Mouse (Mus musculus): ENCODE measurements at regions not wholly inside any gene's neighbourhood (a gene's known extent, or its start where the extent isn't known, plus 50 kb on each side); places are given as distances from the start of the nearest gene placed in this dataset.
A peak's percentile ranks its signal among the peaks of the same experiment; 100 is the strongest.

GRCm38 (mm10) chr17:31788316-31788715 is 67.3 kb downstream of the Sik1 start:
- Histone ChIP-seq H3K27me3 (ENCODE audit: control insufficient read depth, insufficient read depth, low read length) (no peaks in the 10 kb centered on the region), H3K4me1 (ENCODE audit: control insufficient read depth, insufficient read depth, low read length) (peaks cover 23% of the 10 kb centered on the region), H3K9ac (ENCODE audit: low read length) (no peak overlapping the region), H3K4me2 (ENCODE audit: low read depth) (no peak overlapping the region), H3K36me3 (ENCODE audit: control insufficient read depth, insufficient read depth, low read length) (no peaks in the 10 kb centered on the region), H3K27ac (ENCODE audit: low read depth, low read length) (no peak overlapping the region), H3K9me3 (ENCODE audit: control insufficient read depth, low read length) (no peaks in the 10 kb centered on the region), H3K4me3 (ENCODE audit: low read depth, low read length) (no peak overlapping the region)
- ATAC-seq (ENCODE audit: insufficient read depth, low FRiP score, low TSS enrichment): no peak
- DNase-seq (ENCODE audit: low spot score): no peak
- 91% methylated on average over 3 of the region's 3 CpGs for WGBS

GRCm38 (mm10) chr17:31789068-31789583 is 66.5 kb downstream of the Sik1 start:
- no peak overlapping the region for H3K27ac ChIP-seq (ENCODE audit: low read depth, low read length)
- H3K4me1 ChIP-seq (ENCODE audit: control insufficient read depth, insufficient read depth, low read length): peaks cover 23% of the 10 kb centered on the region

GRCm38 (mm10) chr17:31789906-31790279 is 65.7 kb downstream of the Sik1 start:
- no peaks in the 10 kb centered on the region for H3K27me3 ChIP-seq (ENCODE audit: control insufficient read depth, insufficient read depth, low read length)
- H3K9ac ChIP-seq (ENCODE audit: low read length): peak overlapping the region; percentile 5
- peaks cover 23% of the 10 kb centered on the region for H3K4me1 ChIP-seq (ENCODE audit: control insufficient read depth, insufficient read depth, low read length)
- no peaks in the 10 kb centered on the region for H3K9me3 ChIP-seq (ENCODE audit: control insufficient read depth, low read length)
- WGBS: 3% methylated on average over 5 of the region's 5 CpGs
- H3K4me2 ChIP-seq (ENCODE audit: low read depth): peak overlapping the region; percentile 25; the same call in 1 of the 2 replicates
- no peak overlapping the region for H3K4me3 ChIP-seq (ENCODE audit: low read depth, low read length)
- H3K36me3 ChIP-seq (ENCODE audit: control insufficient read depth, insufficient read depth, low read length): no peaks in the 10 kb centered on the region
- DNase-seq (ENCODE audit: low spot score): peak; percentile 66
- ATAC-seq (ENCODE audit: insufficient read depth, low FRiP score, low TSS enrichment): no peak
- H3K27ac ChIP-seq (ENCODE audit: low read depth, low read length): peak overlapping the region; percentile 61

More at GRCm38 (mm10) chr17:31789068-31789583, 66.5 kb downstream of the Sik1 start:
- ATAC-seq (ENCODE audit: insufficient read depth, low FRiP score, low TSS enrichment) (no peak), DNase-seq (ENCODE audit: low spot score) (no peak)
- 77% methylated on average over 9 of the region's 9 CpGs for WGBS
- Histone ChIP-seq H3K4me2 (ENCODE audit: low read depth) (no peak overlapping the region), H3K9ac (ENCODE audit: low read length) (no peak overlapping the region), H3K9me3 (ENCODE audit: control insufficient read depth, low read length) (no peaks in the 10 kb centered on the region), H3K27me3 (ENCODE audit: control insufficient read depth, insufficient read depth, low read length) (no peaks in the 10 kb centered on the region), H3K36me3 (ENCODE audit: control insufficient read depth, insufficient read depth, low read length) (no peaks in the 10 kb centered on the region), H3K4me3 (ENCODE audit: low read depth, low read length) (no peak overlapping the region)

GRCm38 (mm10) chr17:31790280-31791063 is 65.1 kb downstream of the Sik1 start:
- WGBS: 10% methylated on average over 22 of the region's 22 CpGs
- H3K4me3 ChIP-seq (ENCODE audit: low read depth, low read length): no peak overlapping the region
- H3K27ac ChIP-seq (ENCODE audit: low read depth, low read length): peak overlapping the region; percentile 61
- H3K36me3 ChIP-seq (ENCODE audit: control insufficient read depth, insufficient read depth, low read length): no peaks in the 10 kb centered on the region
- H3K27me3 ChIP-seq (ENCODE audit: control insufficient read depth, insufficient read depth, low read length): no peaks in the 10 kb centered on the region
- no peaks in the 10 kb centered on the region for H3K9me3 ChIP-seq (ENCODE audit: control insufficient read depth, low read length)
- peak overlapping the region; percentile 5 for H3K9ac ChIP-seq (ENCODE audit: low read length)
- DNase-seq (ENCODE audit: low spot score) (peak; percentile 61), ATAC-seq (ENCODE audit: insufficient read depth, low FRiP score, low TSS enrichment) (peak; percentile 72)
- peak overlapping the region; percentile 25 for H3K4me2 ChIP-seq (ENCODE audit: low read depth)
- peaks cover 23% of the 10 kb centered on the region for H3K4me1 ChIP-seq (ENCODE audit: control insufficient read depth, insufficient read depth, low read length)

- ATAC-seq (ENCODE audit: insufficient read depth, low FRiP score, low TSS enrichment) (no peak), DNase-seq (ENCODE audit: low spot score) (no peak)
- Histone ChIP-seq H3K36me3 (ENCODE audit: control insufficient read depth, insufficient read depth, low read length) (no peaks in the 10 kb centered on the region), H3K9me3 (ENCODE audit: control insufficient read depth, low read length) (no peaks in the 10 kb centered on the region), H3K4me1 (ENCODE audit: control insufficient read depth, insufficient read depth, low read length) (peaks cover 23% of the 10 kb centered on the region), H3K4me3 (ENCODE audit: low read depth, low read length) (no peak overlapping the region), H3K9ac (ENCODE audit: low read length) (no peak overlapping the region), H3K4me2 (ENCODE audit: low read depth) (no peak overlapping the region), H3K27me3 (ENCODE audit: control insufficient read depth, insufficient read depth, low read length) (no peaks in the 10 kb centered on the region), H3K27ac (ENCODE audit: low read depth, low read length) (no peak overlapping the region)
- 93% methylated on average over 17 of the region's 17 CpGs for WGBS
These were observed 63.9 kb downstream of the Sik1 start for GRCm38 (mm10) chr17:31791656-31792055.

- DNase-seq (ENCODE audit: low spot score) (no peak), ATAC-seq (ENCODE audit: insufficient read depth, low FRiP score, low TSS enrichment) (no peak)
- Histone ChIP-seq H3K4me2 (ENCODE audit: low read depth) (no peak overlapping the region), H3K9me3 (ENCODE audit: control insufficient read depth, low read length) (no peaks in the 10 kb centered on the region), H3K27me3 (ENCODE audit: control insufficient read depth, insufficient read depth, low read length) (no peaks in the 10 kb centered on the region), H3K4me1 (ENCODE audit: control insufficient read depth, insufficient read depth, low read length) (peaks cover 23% of the 10 kb centered on the region), H3K36me3 (ENCODE audit: control insufficient read depth, insufficient read depth, low read length) (no peaks in the 10 kb centered on the region), H3K9ac (ENCODE audit: low read length) (no peak overlapping the region), H3K27ac (ENCODE audit: low read depth, low read length) (no peak overlapping the region), H3K4me3 (ENCODE audit: low read depth, low read length) (no peak overlapping the region)
- WGBS: 89% methylated on average over 5 of the region's 5 CpGs
These were observed 62.6 kb downstream of the Sik1 start for GRCm38 (mm10) chr17:31793040-31793439.

- DNase-seq (ENCODE audit: low spot score) (peak; percentile 23), ATAC-seq (ENCODE audit: insufficient read depth, low FRiP score, low TSS enrichment) (no peak)
- Histone ChIP-seq H3K27me3 (ENCODE audit: control insufficient read depth, insufficient read depth, low read length) (no peaks in the 10 kb centered on the region), H3K9me3 (ENCODE audit: control insufficient read depth, low read length) (no peaks in the 10 kb centered on the region), H3K27ac (ENCODE audit: low read depth, low read length) (no peak overlapping the region), H3K9ac (ENCODE audit: low read length) (no peak overlapping the region), H3K4me1 (ENCODE audit: control insufficient read depth, insufficient read depth, low read length) (peaks cover 23% of the 10 kb centered on the region), H3K36me3 (ENCODE audit: control insufficient read depth, insufficient read depth, low read length) (no peaks in the 10 kb centered on the region), H3K4me3 (ENCODE audit: low read depth, low read length) (no peak overlapping the region), H3K4me2 (ENCODE audit: low read depth) (no peak overlapping the region)
- 67% methylated on average over 10 of the region's 10 CpGs for WGBS
These were observed 62.1 kb downstream of the Sik1 start for GRCm38 (mm10) chr17:31793521-31793920.

GRCm38 (mm10) chr17:31793964-31794363 is 61.6 kb downstream of the Sik1 start:
- H3K4me1 ChIP-seq (ENCODE audit: control insufficient read depth, insufficient read depth, low read length): peaks cover 23% of the 10 kb centered on the region
- no peak overlapping the region for H3K27ac ChIP-seq (ENCODE audit: low read depth, low read length)
- ATAC-seq (ENCODE audit: insufficient read depth, low FRiP score, low TSS enrichment) (no peak), DNase-seq (ENCODE audit: low spot score) (no peak)
- 87% methylated on average over 4 of the region's 4 CpGs for WGBS
- no peak overlapping the region for H3K9ac ChIP-seq (ENCODE audit: low read length)
- no peaks in the 10 kb centered on the region for H3K36me3 ChIP-seq (ENCODE audit: control insufficient read depth, insufficient read depth, low read length)
- H3K27me3 ChIP-seq (ENCODE audit: control insufficient read depth, insufficient read depth, low read length): no peaks in the 10 kb centered on the region
- H3K4me2 ChIP-seq (ENCODE audit: low read depth): no peak overlapping the region
- no peak overlapping the region for H3K4me3 ChIP-seq (ENCODE audit: low read depth, low read length)
- no peaks in the 10 kb centered on the region for H3K9me3 ChIP-seq (ENCODE audit: control insufficient read depth, low read length)

Measured in neural tube, embryonic 11.5 days (tissue).